Mouse (Mus musculus) cortical plate, adult 2 months (tissue): ENCODE measurements around the gene Zmym2.

Experiments
- CTCF ChIP-seq: fragments of 200-500 bp; IDR thresholded peaks from 2 replicates; pipeline ENCODE4 v1.5.1; 2011; ENCODE audit warnings: mild to moderate bottlenecking, control low read depth, low read length; ENCODE audit not compliant: insufficient read depth; ENCODE audit errors: extremely low read depth
- POLR2A ChIP-seq: fragments of 200-500 bp; IDR thresholded peaks from 2 replicates; pipeline ENCODE4 v1.6.1; 2011; ENCODE audit warnings: mild to moderate bottlenecking, low read length, control low read depth; ENCODE audit not compliant: insufficient read depth; ENCODE audit errors: extremely low read depth

DNA sequence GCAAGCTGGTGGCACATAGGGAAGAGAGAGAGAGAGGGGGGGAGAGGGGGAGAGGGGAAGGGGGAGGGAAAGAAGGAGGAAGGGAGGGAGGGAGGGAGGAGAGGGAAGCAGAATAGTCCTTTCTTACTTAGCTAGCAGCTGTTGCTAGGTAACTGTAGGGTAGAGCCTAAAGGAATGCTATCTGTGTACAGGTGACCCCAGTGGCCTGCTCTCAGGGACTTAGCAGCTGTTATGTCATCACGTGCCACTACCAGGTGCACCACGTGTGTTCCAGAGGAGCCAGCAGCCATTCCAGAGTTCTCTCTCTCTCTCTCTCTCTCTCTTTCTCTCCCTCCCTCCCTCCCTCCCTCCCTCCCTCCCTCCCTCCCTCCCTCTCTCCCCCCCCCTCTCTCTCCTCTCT lies 41.9 kb upstream of the Zmym2 start:
- no peak for TF ChIP-seq POLR2A
- no peak for TF ChIP-seq CTCF
